Mouse (Mus musculus) limb, embryonic 13.5 days (tissue): ENCODE measurements around the gene Gbf1. TPM values are rescaled to one million over a fixed set of nuclear protein-coding genes. Genes with fewer than 3 reads are reported as not detected.

ENCODE experiments used
- ATAC-seq: fragments of 200-750 bp; cut with Nextera tagmentation; 2 replicates; pipeline ENCODE4 v1.8.0; 2017; ENCODE audit warnings: low read depth, moderate number of reproducible peaks, moderate TSS enrichment; ENCODE audit not compliant: low FRiP score
- H3K27ac ChIP-seq: fragments of 300-500 bp; sonication (generic); 2 replicates; pipeline ENCODE4 v1.5.1; 2015; ENCODE audit warnings: inconsistent platforms, mild to moderate bottlenecking, moderate library complexity
- H3K27me3 ChIP-seq: fragments of 300-500 bp; sonication (generic); 2 replicates; pipeline ENCODE4 v1.6.1; 2015; ENCODE audit warnings: mild to moderate bottlenecking, inconsistent platforms
- H3K36me3 ChIP-seq: fragments of 300-500 bp; sonication (generic); 2 replicates; pipeline ENCODE4 v1.6.1; 2015; ENCODE audit warnings: inconsistent platforms, mild to moderate bottlenecking, moderate library complexity
- H3K4me1 ChIP-seq: fragments of 300-500 bp; sonication (generic); 2 replicates; pipeline ENCODE4 v1.6.1; 2015; ENCODE audit warnings: inconsistent platforms
- H3K4me2 ChIP-seq: fragments of 300-500 bp; sonication (generic); replicated peaks from 2 replicates; pipeline ENCODE4 v1.6.1; 2015; ENCODE audit warnings: inconsistent platforms, mild to moderate bottlenecking, moderate library complexity
- H3K4me3 ChIP-seq: fragments of 300-500 bp; sonication (generic); 2 replicates; pipeline ENCODE4 v1.5.1; 2015; ENCODE audit warnings: moderate library complexity, mild to moderate bottlenecking, inconsistent platforms
- H3K9ac ChIP-seq: fragments of 300-500 bp; sonication (generic); 2 replicates; pipeline ENCODE4 v1.6.1; 2015; ENCODE audit warnings: mild to moderate bottlenecking, inconsistent platforms
- H3K9me3 ChIP-seq: fragments of 300-500 bp; sonication (generic); 2 replicates; pipeline ENCODE4 v1.6.1; 2016; ENCODE audit warnings: inconsistent platforms
- WGBS: fragments of 180-500 bp; shearing (Covaris S2); methylation state at CpG from one replicate; pipeline ENCODE4 v1.1.7; 2015; 5-methylcytosine and 5-hydroxymethylcytosine counted together
- polyA plus RNA-seq: library from polyadenylated mRNA; unstranded; fragments of >200 nt; fragmentation: Nextera tagmentation; extraction: Ambion mirVana; gene quantifications from 2 replicates; pipeline ENCODE4 v1.2.1, GENCODE M21; 2015

Gbf1 gene
- polyA plus RNA-seq, 1 experiment from 2014 or later: 73.6 TPM

DNA sequence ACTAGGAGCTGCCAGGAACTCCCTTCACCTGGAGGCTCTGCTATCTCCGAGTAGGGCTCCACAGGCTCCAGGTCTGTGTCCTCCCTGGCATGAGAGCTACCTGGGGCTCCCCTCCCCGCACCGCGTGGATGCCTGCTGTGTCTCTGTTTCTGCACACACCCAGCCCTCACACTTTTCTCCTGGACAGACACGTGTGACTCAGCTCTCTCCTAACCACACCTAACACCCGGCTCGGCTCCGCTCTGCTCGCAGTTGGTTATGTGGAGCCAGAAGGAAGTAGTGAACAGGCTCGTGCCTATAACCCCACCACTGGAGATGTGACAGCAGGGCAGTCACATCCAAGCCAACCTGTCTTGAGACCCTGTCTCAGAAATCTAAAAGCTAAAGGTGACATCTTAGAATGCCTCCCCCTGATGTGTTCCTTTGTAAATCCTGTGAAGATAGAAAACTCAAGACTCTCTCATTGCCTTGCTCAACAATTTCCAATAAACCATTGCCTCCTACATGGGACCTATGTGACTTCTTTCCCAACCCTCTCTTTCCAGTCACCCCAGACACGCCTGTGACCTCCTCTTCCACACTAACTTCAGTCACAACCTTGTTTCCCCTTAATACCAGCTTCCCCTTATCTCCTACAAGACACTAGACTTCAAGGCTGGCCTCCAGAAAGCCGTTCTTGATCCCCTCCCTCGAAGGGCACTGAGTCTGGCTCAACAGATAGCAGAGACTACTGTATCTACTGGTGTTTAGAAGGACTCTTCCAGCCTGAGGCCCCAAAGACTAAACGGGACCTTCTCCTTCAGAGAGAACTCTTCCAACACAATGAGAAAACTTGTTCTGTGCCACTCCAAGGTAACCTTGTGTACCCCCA is 162.8 kb downstream of the Gbf1 start:
- Histone ChIP-seq H3K9ac (no peak overlapping the region), H3K9me3 (no peaks in the 10 kb centered on the region), H3K4me3 (no peak overlapping the region), H3K27me3 (peaks cover 82% of the 10 kb centered on the region), H3K36me3 (peaks cover 31% of the 10 kb centered on the region), H3K4me2 (no peak overlapping the region), H3K4me1 (peaks cover 18% of the 10 kb centered on the region), H3K27ac (no peak overlapping the region)
- ATAC-seq: no peak
- 43% methylated on average over 14 of the region's 14 CpGs for WGBS

DNA sequence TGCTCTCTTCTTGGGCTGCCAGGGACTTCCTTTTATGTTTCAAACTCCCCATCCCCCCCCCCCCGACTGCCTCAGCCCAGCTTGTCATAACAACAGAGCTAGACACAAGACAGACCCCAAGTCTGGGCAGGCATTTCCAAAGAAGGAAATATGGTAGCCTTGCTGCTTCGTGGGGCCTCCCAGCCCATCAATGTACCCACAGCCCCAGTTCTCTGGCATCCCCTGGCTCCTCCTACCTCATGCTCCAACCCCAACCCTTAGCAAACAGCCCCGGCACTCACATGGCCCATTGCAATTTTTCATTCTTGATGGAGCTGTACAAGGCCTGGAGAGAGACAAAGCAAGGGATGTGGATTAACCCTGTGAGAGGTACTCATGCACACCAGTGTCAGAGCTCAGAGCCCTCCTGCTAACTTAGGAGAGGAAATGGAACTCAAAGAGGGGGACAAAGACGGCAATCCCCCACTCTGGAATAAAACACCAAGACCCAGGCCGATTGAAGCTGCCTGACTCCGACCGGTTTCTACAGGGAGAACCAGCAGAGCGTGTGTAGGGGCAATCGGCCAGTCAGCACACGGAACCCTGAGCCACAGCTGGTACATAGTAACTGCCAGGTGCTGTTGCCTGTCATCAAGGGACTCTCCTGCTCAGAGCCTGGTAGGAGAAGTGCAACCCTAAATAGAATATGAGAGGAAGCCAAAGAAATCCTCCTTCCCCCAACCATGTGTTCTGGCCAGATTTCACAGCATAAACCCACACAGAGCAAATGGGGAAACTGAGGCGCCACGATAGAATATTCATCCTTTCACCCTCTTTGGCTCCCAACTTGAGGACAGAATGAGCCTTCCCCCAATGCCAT is 163.7 kb downstream of the Gbf1 start:
- Histone ChIP-seq H3K9me3 (no peaks in the 10 kb centered on the region), H3K27ac (no peak overlapping the region), H3K4me3 (no peak overlapping the region), H3K9ac (no peak overlapping the region), H3K27me3 (peaks cover 91% of the 10 kb centered on the region), H3K4me1 (peaks cover 18% of the 10 kb centered on the region), H3K36me3 (peaks cover 22% of the 10 kb centered on the region), H3K4me2 (no peak overlapping the region)
- 49% methylated on average over 12 of the region's 12 CpGs for WGBS
- ATAC-seq: no peak

DNA sequence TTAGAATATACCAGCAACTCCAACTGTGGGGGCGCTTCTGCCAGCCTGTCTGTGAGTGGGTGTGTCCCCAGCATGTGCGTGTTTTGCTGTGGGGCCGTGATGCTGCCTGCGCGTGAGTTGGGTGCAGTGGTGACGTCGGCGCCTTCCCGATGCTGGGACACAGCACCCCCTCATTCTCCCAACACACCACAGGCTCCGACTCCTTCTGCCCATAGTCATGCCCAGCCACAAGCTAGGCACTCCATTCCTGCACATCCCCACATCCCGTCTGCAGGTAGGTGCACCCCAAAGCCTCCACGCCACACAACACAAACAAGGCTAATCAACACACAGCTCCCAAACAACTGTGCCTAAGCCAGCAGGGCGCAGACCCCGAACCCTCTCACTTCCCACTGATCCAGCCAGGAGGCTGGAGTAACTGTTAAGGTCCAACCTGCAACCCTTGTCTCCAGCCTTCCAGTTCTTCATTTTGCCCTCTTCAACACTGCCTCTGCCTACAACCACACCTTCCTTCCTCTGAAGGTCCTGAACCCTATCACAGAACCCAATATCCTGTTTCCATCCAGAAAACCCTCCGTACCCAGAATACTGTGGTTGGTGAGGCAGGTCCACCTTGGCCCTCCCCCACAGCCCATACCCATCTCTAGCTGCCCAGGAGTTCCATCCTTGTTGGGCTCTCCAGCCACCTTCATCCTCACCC is 164.7 kb downstream of the Gbf1 start:
- peak overlapping the region; percentile 52 for H3K4me3 ChIP-seq
- 34% methylated on average over 15 of the region's 15 CpGs for WGBS

DNA sequence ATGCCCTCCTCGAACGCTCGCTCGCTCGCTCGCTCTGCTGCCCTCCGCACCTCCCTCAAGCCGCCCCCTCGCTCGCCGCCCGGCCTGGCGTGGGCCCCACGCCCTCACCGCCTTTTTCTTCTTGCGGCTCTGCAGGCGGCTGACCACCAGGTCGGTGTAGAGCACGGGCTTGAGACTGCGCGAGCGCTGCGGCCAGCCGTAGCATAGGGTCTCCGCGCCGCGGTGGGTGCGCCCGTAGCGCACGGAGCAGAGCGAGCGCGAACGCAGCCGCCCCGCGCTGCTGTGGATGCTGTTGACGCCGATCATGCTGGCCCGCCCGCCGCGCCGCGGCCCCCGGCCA is 165.2 kb downstream of the Gbf1 start:
- peak overlapping the region; percentile 52 for H3K4me3 ChIP-seq
- peak overlapping the region; percentile 73 for H3K4me2 ChIP-seq
- H3K27me3 ChIP-seq: peaks cover 100% of the 10 kb centered on the region
- peaks cover 23% of the 10 kb centered on the region for H3K4me1 ChIP-seq
- H3K27ac ChIP-seq: no peak overlapping the region
- peaks cover 7% of the 10 kb centered on the region; the same call in 1 of the 2 replicates for H3K36me3 ChIP-seq
- WGBS: under 1% methylated on average over 31 of the region's 48 CpGs
- H3K9me3 ChIP-seq: no peaks in the 10 kb centered on the region
- H3K9ac ChIP-seq: peak overlapping the region; percentile 62
- no peak for ATAC-seq

More for the DNA sequence above, 164.7 kb downstream of the Gbf1 start:
- peak overlapping the region; percentile 73 for H3K4me2 ChIP-seq
- no peak for ATAC-seq
- peak overlapping the region; percentile 62 for H3K9ac ChIP-seq
- peaks cover 12% of the 10 kb centered on the region for H3K36me3 ChIP-seq
- H3K4me1 ChIP-seq: peaks cover 23% of the 10 kb centered on the region
- H3K27ac ChIP-seq: no peak overlapping the region
- peaks cover 97% of the 10 kb centered on the region for H3K27me3 ChIP-seq
- H3K9me3 ChIP-seq: no peaks in the 10 kb centered on the region

DNA sequence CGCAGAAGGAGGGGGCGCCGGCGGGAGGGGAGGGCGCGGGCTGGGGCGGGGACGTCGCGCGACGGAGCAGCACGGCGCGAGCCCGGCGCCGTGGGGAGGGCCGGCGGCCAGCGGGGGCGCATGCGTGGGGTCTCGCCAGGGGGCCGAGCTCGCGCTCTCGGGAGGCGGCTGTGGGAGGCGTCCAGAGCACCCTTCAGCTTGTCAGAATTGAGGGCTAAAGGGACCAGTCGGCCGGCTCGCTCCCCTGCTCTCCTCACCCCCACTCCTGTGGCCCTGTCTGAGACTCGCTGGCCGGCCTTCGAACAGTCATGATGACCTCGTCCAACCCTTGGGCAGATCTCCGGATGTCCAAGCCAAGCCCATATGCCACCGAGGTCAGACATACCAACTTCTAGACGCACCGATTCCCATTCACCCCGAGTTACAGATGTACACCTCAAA is 165.7 kb downstream of the Gbf1 start:
- peaks cover 100% of the 10 kb centered on the region for H3K27me3 ChIP-seq
- peak overlapping the region; percentile 62 for H3K9ac ChIP-seq
- peak overlapping the region; percentile 73 for H3K4me2 ChIP-seq
- H3K27ac ChIP-seq: no peak overlapping the region
- WGBS: 2% methylated on average over 23 of the region's 42 CpGs
- peaks cover 2% of the 10 kb centered on the region; the same call in 1 of the 2 replicates for H3K36me3 ChIP-seq
- H3K4me3 ChIP-seq: peak overlapping the region; percentile 52
- peaks cover 23% of the 10 kb centered on the region for H3K4me1 ChIP-seq
- no peak for ATAC-seq
- H3K9me3 ChIP-seq: no peaks in the 10 kb centered on the region

DNA sequence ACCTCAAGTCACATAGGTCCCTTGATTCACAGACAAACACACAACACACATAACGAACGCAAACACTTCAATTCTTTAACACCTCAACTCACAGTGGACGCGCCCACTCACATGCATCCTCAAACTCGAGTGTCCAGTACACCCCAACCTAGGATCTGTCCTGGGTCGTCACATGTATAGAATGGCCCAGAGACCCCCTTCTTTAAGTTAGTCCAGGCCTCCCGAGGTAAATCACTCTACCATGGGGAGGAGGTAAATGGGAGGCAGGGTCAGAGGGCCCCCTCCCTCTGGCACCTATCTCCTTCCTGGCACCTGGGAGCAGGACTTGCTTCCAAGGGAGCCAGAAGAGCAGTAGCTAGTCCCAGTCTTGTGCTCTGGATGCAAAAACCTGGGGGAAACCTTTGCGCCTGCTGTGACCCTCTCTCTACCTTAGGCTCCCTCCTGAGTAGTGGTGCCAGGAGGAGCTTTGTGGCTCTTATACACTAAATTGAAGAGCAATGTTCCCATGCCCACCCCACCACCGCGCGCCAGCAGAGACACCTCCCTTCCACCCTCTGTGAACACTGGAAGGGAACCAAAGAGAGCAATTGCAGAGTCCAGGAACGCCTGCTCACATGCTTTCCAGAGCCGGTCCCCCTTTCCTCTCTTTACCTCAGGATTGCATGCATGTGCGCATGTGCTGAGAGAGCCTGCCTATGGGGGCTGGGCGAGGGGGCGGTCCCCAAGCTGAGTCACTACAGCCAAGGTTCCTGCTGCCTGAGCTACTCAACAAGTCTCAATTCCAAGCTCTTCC is 166.5 kb downstream of the Gbf1 start:
- H3K4me3 ChIP-seq: peak overlapping the region; percentile 11
- H3K27me3 ChIP-seq: peaks cover 100% of the 10 kb centered on the region
- H3K9me3 ChIP-seq: no peaks in the 10 kb centered on the region
- H3K4me1 ChIP-seq: peaks cover 23% of the 10 kb centered on the region
- H3K4me2 ChIP-seq: peak overlapping the region; percentile 73
- WGBS: 13% methylated on average over 16 of the region's 16 CpGs
- no peak overlapping the region for H3K27ac ChIP-seq
- no peak overlapping the region for H3K9ac ChIP-seq
- H3K36me3 ChIP-seq: no peaks in the 10 kb centered on the region
- ATAC-seq: no peak

DNA sequence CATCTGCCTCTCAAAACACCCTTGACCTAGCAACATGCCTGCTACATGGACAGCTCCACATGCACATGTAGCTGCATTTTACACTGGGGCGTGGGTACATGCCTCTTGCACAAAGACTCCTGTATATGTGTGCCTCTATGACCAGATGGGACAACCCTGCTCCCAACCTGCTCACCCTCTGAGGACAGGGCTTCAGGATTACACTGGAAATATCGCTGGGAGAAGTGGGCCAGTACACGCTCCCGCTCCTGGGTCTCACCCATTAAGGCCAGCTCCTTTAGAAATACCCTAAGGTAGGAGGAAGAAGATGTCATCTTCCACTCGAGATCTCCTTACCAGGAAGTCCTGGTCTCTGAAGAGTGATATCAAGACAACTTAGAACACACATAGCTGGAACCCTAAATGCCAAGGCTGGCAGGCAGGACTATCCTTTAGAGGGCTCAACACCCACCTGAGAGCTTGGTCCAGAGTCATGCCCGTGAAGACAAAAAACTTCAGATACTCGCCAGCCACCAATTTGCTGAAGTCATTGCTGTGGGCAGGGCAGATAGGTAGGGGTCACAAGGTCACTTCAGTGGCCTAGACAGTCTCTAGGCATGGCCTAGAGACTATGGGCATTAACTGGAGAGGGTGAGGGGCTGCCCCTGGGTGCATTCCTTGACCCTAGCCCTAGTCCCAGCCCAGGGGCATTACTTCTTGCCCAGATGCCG is 167.9 kb downstream of the Gbf1 start:
- Histone ChIP-seq H3K4me1 (peaks cover 23% of the 10 kb centered on the region), H3K9me3 (no peaks in the 10 kb centered on the region), H3K4me2 (no peak overlapping the region), H3K27ac (no peak overlapping the region), H3K4me3 (no peak overlapping the region), H3K27me3 (peaks cover 100% of the 10 kb centered on the region), H3K36me3 (no peaks in the 10 kb centered on the region), H3K9ac (no peak overlapping the region)
- ATAC-seq: no peak
- 78% methylated on average over 8 of the region's 8 CpGs for WGBS

DNA sequence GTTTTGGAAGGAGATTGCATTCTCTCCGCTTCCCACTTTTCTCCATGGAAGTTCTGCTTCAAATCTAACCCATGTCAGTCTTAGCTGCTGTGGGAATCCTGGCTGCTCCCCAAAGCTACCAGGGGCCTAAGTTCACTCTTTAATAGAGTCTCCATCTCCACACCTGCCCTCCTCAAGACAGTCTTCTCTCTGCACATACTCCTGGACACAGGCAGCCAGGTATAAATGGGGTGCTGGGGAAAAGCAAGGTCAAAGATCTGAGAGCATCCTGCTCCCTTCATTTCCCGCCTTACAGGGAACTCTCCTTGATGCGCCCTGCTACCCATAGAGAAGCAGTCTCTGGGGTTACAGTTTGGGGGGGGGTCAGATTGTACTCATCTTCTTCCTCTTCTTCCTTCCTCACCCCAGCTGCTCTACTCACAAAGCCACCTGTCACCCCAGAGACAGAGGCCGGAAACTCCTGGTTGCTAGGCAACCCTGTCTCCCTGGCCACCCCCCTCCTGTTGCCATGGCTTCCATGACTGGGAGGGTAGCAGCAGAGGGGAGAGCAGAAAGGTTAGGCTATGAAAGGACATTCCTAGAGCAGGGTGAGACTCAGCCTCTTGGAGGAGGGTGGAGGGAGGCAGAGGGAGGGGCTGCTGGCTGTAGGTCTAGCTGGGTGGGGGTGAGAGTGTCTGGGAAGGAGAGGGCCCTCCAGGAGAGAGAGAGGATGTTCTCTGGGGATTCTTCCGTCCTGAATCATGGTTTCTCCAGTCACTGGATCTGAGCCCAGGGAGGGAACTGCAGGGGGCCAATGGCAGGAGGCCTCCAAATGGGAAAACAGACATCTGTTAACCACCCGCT is 169.0 kb downstream of the Gbf1 start:
- H3K9ac ChIP-seq: no peak overlapping the region
- no peak overlapping the region for H3K4me2 ChIP-seq
- no peaks in the 10 kb centered on the region for H3K9me3 ChIP-seq
- 24% methylated on average over 6 of the region's 6 CpGs for WGBS
- H3K27ac ChIP-seq: no peak overlapping the region
- no peak for ATAC-seq
- H3K27me3 ChIP-seq: peaks cover 100% of the 10 kb centered on the region
- peaks cover 23% of the 10 kb centered on the region for H3K4me1 ChIP-seq
- no peak overlapping the region for H3K4me3 ChIP-seq
- no peaks in the 10 kb centered on the region for H3K36me3 ChIP-seq

DNA sequence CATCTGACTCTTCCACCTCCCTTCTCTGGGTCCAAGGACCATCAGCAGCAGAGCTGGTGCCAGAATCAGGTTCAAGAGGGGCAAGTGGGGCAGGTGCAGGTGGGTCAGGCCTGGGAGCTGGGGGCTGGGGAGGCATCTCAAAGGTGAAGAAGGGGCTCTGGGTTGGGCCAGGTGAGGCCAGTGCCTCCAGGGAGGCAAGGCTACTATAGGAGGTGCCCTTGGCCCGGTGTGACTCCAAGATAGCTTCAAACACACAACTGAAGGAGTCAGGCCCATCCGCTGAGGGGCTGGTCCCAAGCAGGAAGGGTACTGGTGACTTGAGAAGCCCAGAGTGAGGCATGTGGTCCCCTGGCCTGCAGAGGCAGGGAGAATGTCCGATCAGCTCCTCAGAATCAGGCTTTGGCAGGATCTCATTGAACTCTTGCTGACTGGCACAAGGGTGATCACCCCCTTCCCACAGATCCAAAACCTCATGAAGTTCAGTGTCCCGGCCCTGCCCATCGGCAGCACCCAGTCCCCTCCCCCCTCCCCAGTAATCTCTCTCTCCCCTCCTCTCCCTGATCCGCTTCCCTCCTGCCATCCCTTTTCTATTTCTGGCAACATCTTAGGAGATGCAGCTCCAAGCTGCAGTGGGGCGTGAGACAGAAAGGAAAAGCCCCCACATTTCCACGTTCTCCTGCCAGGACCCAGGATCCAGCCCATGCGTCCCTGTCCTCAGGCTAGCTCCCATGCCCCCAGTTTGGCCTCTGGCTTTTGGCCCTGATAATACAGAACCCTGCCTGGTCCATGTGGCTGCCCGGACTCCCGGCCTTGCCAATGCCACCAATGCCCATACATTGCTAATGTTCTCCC is 170.1 kb downstream of the Gbf1 start:
- Histone ChIP-seq H3K9me3 (no peaks in the 10 kb centered on the region), H3K4me2 (no peak overlapping the region), H3K27me3 (peaks cover 100% of the 10 kb centered on the region), H3K36me3 (no peaks in the 10 kb centered on the region), H3K4me3 (no peak overlapping the region), H3K9ac (no peak overlapping the region), H3K4me1 (peaks cover 32% of the 10 kb centered on the region), H3K27ac (no peak overlapping the region)
- ATAC-seq: no peak
- WGBS: 62% methylated on average over 11 of the region's 11 CpGs
